Mouse (Mus musculus) ES-Bruce4 (cell line): ENCODE results near the gene Pck1.

Experiments used
- CTCF ChIP-seq: IDR thresholded peaks from one replicate; pipeline ENCODE4 v1.8.1; 2011; ENCODE audit warnings: low read depth, low read length
- EP300 ChIP-seq: IDR thresholded peaks from 2 replicates; pipeline ENCODE4 v1.6.1; 2011; ENCODE audit warnings: low read depth, low read length; ENCODE audit not compliant: insufficient read depth
- POLR2A ChIP-seq: IDR thresholded peaks from one replicate; pipeline ENCODE4 v1.8.1; 2011; ENCODE audit warnings: low read length; ENCODE audit not compliant: insufficient read depth

DNA sequence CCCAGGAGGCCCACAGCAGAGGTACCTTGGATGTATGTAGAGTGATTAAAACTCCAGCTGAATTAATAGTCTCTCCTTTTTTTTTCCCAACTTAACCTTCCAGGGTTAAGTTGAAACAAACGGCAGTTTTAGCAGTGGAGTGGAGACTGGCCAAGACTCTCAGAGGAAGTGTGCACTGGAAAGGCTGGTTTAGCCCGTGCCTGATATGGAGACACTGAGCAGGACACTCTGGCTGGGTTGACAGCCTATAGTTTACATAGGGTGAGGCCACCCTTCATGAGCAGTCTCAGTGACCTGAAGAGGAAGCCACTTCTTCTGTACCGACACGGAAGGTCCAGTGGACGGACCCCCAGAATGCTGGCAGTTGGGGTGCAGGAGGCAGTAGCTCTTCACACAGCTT, 1.5 kb upstream of the Pck1 start:
- TF ChIP-seq POLR2A (no peak), CTCF (no peak), EP300 (no peak)
